Mouse (Mus musculus) MEL (cell line): Measurements from ENCODE around the gene Macf1. TPM values are rescaled to one million over a fixed set of nuclear protein-coding genes. Genes with fewer than 3 reads are reported as not detected.

Experiments used
- DNase-seq: peaks from one replicate; pipeline ENCODE4 v3.0.0; 2011; ENCODE audit warnings: low read depth, low spot score
- H3K27ac ChIP-seq: 2 replicates; pipeline ENCODE4 v1.5.1; 2012; ENCODE audit warnings: low read depth, mild to moderate bottlenecking, control low read depth, low read length, moderate library complexity; ENCODE audit not compliant: control insufficient read depth
- H3K27me3 ChIP-seq, 2 experiments: fragments of 150-350 bp in 1 of 2; sonication (generic) in 1 of 2; 2 replicates each; pipeline ENCODE4 v1.6.1; 2012; ENCODE audit warnings: low read length in 2 of 2, mild to moderate bottlenecking in 2 of 2, improper control_type of control experiment in 1 of 2, moderate library complexity in 1 of 2; ENCODE audit not compliant: insufficient read depth in 2 of 2, control insufficient read depth in 1 of 2
- H3K36me3 ChIP-seq, 2 experiments: 2 replicates each; pipeline ENCODE4 v1.6.1; 2012 to 2014; ENCODE audit warnings: low read length in 2 of 2, improper control_type of control experiment in 1 of 2, inconsistent platforms in 1 of 2, mild to moderate bottlenecking in 1 of 2; ENCODE audit not compliant: insufficient read depth in 2 of 2, control insufficient read depth in 1 of 2
- H3K4me1 ChIP-seq, 2 experiments: fragments of 150-350 bp in 1 of 2; sonication (generic) in 1 of 2; 2 replicates each; pipeline ENCODE4 v1.6.1; 2012; ENCODE audit warnings: low read length in 2 of 2, improper control_type of control experiment in 1 of 2, mild to moderate bottlenecking in 1 of 2; ENCODE audit not compliant: insufficient read depth in 2 of 2, control insufficient read depth in 1 of 2
- H3K4me3 ChIP-seq, 2 experiments: fragments of 150-350 bp in 1 of 2; sonication (generic) in 1 of 2; 2 replicates each; pipeline ENCODE4 v1.5.1; 2012; ENCODE audit warnings: low read depth in 2 of 2, low read length in 2 of 2, mild to moderate bottlenecking in 2 of 2, moderate library complexity in 2 of 2, control low read depth in 1 of 2, improper control_type of control experiment in 1 of 2; ENCODE audit not compliant: control insufficient read depth in 1 of 2, insufficient read depth in 1 of 2
- H3K79me2 ChIP-seq: 2 replicates; pipeline ENCODE4 v1.6.1; 2012; ENCODE audit warnings: mild to moderate bottlenecking, low read length, moderate library complexity; ENCODE audit not compliant: control insufficient read depth, poor library complexity, insufficient read depth
- H3K9ac ChIP-seq: 2 replicates; pipeline ENCODE4 v1.6.1; 2012; ENCODE audit warnings: low read depth, mild to moderate bottlenecking, control low read depth, low read length, moderate library complexity; ENCODE audit not compliant: control insufficient read depth, poor library complexity, severe bottlenecking
- H3K9me3 ChIP-seq: fragments of 150-350 bp; sonication (generic); replicated peaks from 2 replicates; pipeline ENCODE4 v1.6.1; 2012; ENCODE audit warnings: mild to moderate bottlenecking, low read length, improper control_type of control experiment, moderate library complexity; ENCODE audit not compliant: insufficient read depth
- BHLHE40 ChIP-seq: IDR thresholded peaks from 2 replicates; pipeline ENCODE4 v1.6.1; 2012; ENCODE audit warnings: low read depth, mild to moderate bottlenecking, inconsistent platforms, low read length, improper control_type of control experiment, borderline replicate concordance
- CTCF ChIP-seq, 3 experiments: IDR thresholded peaks in 2 of 3; conservative IDR thresholded peaks in 1 of 3; 2 replicates each; pipeline ENCODE4 v1.5.1; 2011 to 2012; ENCODE audit warnings: low read length in 3 of 3, low read depth in 2 of 3, mild to moderate bottlenecking in 2 of 3, improper control_type of control experiment in 1 of 3, inconsistent platforms in 1 of 3, mixed read lengths in 1 of 3, moderate library complexity in 1 of 3; ENCODE audit not compliant: control insufficient read depth in 1 of 3, insufficient read depth in 1 of 3, poor library complexity in 1 of 3, severe bottlenecking in 1 of 3
- E2F4 ChIP-seq: IDR thresholded peaks from 2 replicates; pipeline ENCODE4 v1.6.1; 2011; ENCODE audit warnings: low read depth, low read length, improper control_type of control experiment, borderline replicate concordance
- ELF1 ChIP-seq: IDR thresholded peaks from 2 replicates; pipeline ENCODE4 v1.6.1; 2014; ENCODE audit warnings: low read depth, mild to moderate bottlenecking, inconsistent platforms, low read length, improper control_type of control experiment, moderate library complexity
- EP300 ChIP-seq, 2 experiments: IDR thresholded peaks; 2 replicates each; pipeline ENCODE4 v1.6.1; 2011; ENCODE audit warnings: improper control_type of control experiment in 2 of 2, low read length in 2 of 2, low read depth in 1 of 2, mild to moderate bottlenecking in 1 of 2
- GABPA ChIP-seq: IDR thresholded peaks from 2 replicates; pipeline ENCODE4 v1.6.1; 2012; ENCODE audit warnings: low read depth, mild to moderate bottlenecking, inconsistent platforms, low read length, improper control_type of control experiment, moderate library complexity
- JUND ChIP-seq: IDR thresholded peaks from 2 replicates; pipeline ENCODE4 v1.6.1; 2011; ENCODE audit warnings: low read depth, mild to moderate bottlenecking, improper control_type of control experiment, low read length
- KAT2A ChIP-seq: conservative IDR thresholded peaks from 2 replicates; pipeline ENCODE4 v1.6.1; 2012; ENCODE audit warnings: low read depth, low read length, improper control_type of control experiment, inconsistent platforms
- MAFK ChIP-seq: IDR thresholded peaks from 2 replicates; pipeline ENCODE4 v1.6.1; 2011; ENCODE audit warnings: low read depth, mild to moderate bottlenecking, low read length, improper control_type of control experiment, borderline replicate concordance
- MAX ChIP-seq: IDR thresholded peaks from 2 replicates; pipeline ENCODE4 v1.6.1; 2011; ENCODE audit warnings: low read length, improper control_type of control experiment
- NELFE ChIP-seq: IDR thresholded peaks from 2 replicates; pipeline ENCODE4 v1.6.1; 2011; ENCODE audit warnings: low read depth, low read length, improper control_type of control experiment
- NRF1 ChIP-seq: IDR thresholded peaks from 2 replicates; pipeline ENCODE4 v1.6.1; 2014; ENCODE audit warnings: low read depth, mild to moderate bottlenecking, inconsistent platforms, low read length, improper control_type of control experiment, moderate library complexity; ENCODE audit not compliant: poor library complexity, insufficient read depth, severe bottlenecking
- POLR2A ChIP-seq, 2 experiments: IDR thresholded peaks; 2 replicates each; pipeline ENCODE4 v1.6.1; 2011 to 2012; ENCODE audit warnings: low read length in 2 of 2, mild to moderate bottlenecking in 2 of 2, control low read depth in 1 of 2, improper control_type of control experiment in 1 of 2, low read depth in 1 of 2, moderate library complexity in 1 of 2; ENCODE audit not compliant: control insufficient read depth in 1 of 2, insufficient read depth in 1 of 2, poor library complexity in 1 of 2
- POLR2AphosphoS2 ChIP-seq: IDR thresholded peaks from 2 replicates; pipeline ENCODE4 v1.6.1; 2011; ENCODE audit warnings: low read length, improper control_type of control experiment
- RCOR1 ChIP-seq: IDR thresholded peaks from 2 replicates; pipeline ENCODE4 v1.6.1; 2012; ENCODE audit warnings: low read depth, mild to moderate bottlenecking, inconsistent platforms, low read length, improper control_type of control experiment
- SIN3A ChIP-seq: IDR thresholded peaks from 2 replicates; pipeline ENCODE4 v1.6.1; 2012; ENCODE audit warnings: low read length, improper control_type of control experiment, inconsistent platforms
- SMC3 ChIP-seq: IDR thresholded peaks from 2 replicates; pipeline ENCODE4 v1.6.1; 2011; ENCODE audit warnings: low read depth, low read length, improper control_type of control experiment
- TAL1 ChIP-seq: IDR thresholded peaks from 2 replicates; pipeline ENCODE4 v1.6.1; 2012; ENCODE audit warnings: mild to moderate bottlenecking, inconsistent platforms, low read length, moderate library complexity, mixed read lengths
- TBP ChIP-seq: IDR thresholded peaks from 2 replicates; pipeline ENCODE4 v1.8.0; 2011; ENCODE audit warnings: low read depth, low read length, improper control_type of control experiment
- UBTF ChIP-seq: IDR thresholded peaks from 2 replicates; pipeline ENCODE4 v1.6.1; 2012; ENCODE audit warnings: low read depth, mild to moderate bottlenecking, inconsistent platforms, low read length, improper control_type of control experiment, moderate library complexity, borderline replicate concordance; ENCODE audit not compliant: insufficient read depth
- polyA plus RNA-seq, 2 experiments: library from polyadenylated mRNA; stranded (reverse) in 1 of 2; unstranded in 1 of 2; fragments of >175 nt in 1 of 2; fragments of >200 nt in 1 of 2; gene quantifications; 2 replicates each; pipeline versions ENCODE4 v1.2.1 to v1.2.4; 2012; ENCODE audit warnings: low replicate concordance in 2 of 2, low read depth in 1 of 2; ENCODE audit not compliant: insufficient read length in 2 of 2, insufficient read depth in 1 of 2, missing spikeins in 1 of 2
- total RNA-seq: library from RNA; depleted of rRNA; stranded (reverse); fragments of 300-350 nt; gene quantifications from 2 replicates; pipeline ENCODE4 v1.2.3, GENCODE M21; 2012

The Macf1 gene
- total and polyA plus RNA-seq, 3 experiments, result 18.5 to 71.4 (median 60.8) TPM

GRCm38 (mm10) chr4:123425672-123426272 lies 258.4 kb downstream of the Macf1 start (continued):
- TF ChIP-seq UBTF (no peak), GABPA (no peak), SMC3 (no peak), POLR2A (IDR thresholded peaks at IDR 0.05; ENCODE audit: control insufficient read depth in 1 of 2, insufficient read depth in 1 of 2, low read depth in 1 of 2, low read length in 2 of 2, poor library complexity in 1 of 2) (no peak), E2F4 (no peak), BHLHE40 (no peak; the same call in none of the 2 replicates), SIN3A (peak; percentile 96), CTCF (IDR thresholded peaks at IDR 0.05 in 2 of 3, conservative IDR thresholded peaks at IDR 0.05 in 1 of 3; ENCODE audit: control insufficient read depth in 1 of 3, insufficient read depth in 1 of 3, low read depth in 2 of 3, low read length in 3 of 3, poor library complexity in 1 of 3, severe bottlenecking in 1 of 3) (no peak), EP300 (IDR thresholded peaks at IDR 0.05; ENCODE audit: low read depth in 1 of 2, low read length in 2 of 2) (peak; percentile 95), POLR2AphosphoS2 (no peak), ELF1 (peak; percentile 54; the same call in 1 of the 2 replicates), JUND (no peak; the same call in 1 of the 2 replicates)
- TF ChIP-seq, all 39 proteins: peak for 12

DNA sequence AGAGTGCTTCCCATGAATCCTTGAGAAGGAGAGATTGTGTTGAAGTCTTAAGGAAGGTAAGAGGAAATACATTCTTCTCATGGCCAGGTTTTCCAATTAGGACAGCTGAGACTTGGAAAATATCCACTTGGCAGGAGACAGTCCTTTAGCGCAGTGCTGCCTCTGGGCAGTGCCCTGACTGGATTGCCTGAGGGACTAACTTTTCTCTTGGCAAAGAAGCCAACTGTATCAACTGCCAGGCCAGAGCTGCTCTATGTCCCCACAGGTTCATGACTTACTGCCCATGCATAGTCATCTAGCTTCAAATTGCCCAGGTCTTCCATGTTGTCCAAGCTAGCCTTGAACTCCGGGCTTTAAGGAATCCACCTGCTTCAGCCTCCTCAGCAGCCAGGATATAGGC lies 260.1 kb downstream of the Macf1 start:
- Histone ChIP-seq H3K79me2 (no peaks in the 10 kb centered on the region; the same call in 1 of the 2 replicates), H3K4me3 (no peak overlapping the region), H3K36me3 (peaks cover 0 to 81% of the 10 kb centered on the region in 2 experiments; a peak in 2 of 4 replicates), H3K27me3 (no peaks in the 10 kb centered on the region), H3K9me3 (no peaks in the 10 kb centered on the region), H3K27ac (peak overlapping the region; percentile 89), H3K9ac (peak overlapping the region; percentile 25; the same call in 1 of the 2 replicates), H3K4me1 (peaks cover 56 to 62% of the 10 kb centered on the region in 2 experiments)
- DNase-seq, result no peak
- TF ChIP-seq EP300 (IDR thresholded peaks at IDR 0.05; ENCODE audit: low read depth in 1 of 2, low read length in 2 of 2), result no peak
- TF ChIP-seq TAL1, result no peak
- no peak for TF ChIP-seq E2F4
- no peak for TF ChIP-seq TBP
- TF ChIP-seq RCOR1, result no peak
- TF ChIP-seq MAFK, result no peak
- no peak for TF ChIP-seq NELFE
- TF ChIP-seq KAT2A, result no peak
- TF ChIP-seq MAX, result no peak
- no peak for TF ChIP-seq NRF1
- TF ChIP-seq CTCF (IDR thresholded peaks at IDR 0.05 in 2 of 3, conservative IDR thresholded peaks at IDR 0.05 in 1 of 3; ENCODE audit: control insufficient read depth in 1 of 3, insufficient read depth in 1 of 3, low read depth in 2 of 3, low read length in 3 of 3, poor library complexity in 1 of 3, severe bottlenecking in 1 of 3), result no peak
